Mouse (Mus musculus): ENCODE measurements around the gene Agl. TPM values are rescaled to one million over a fixed set of nuclear protein-coding genes. Genes with fewer than 3 reads are reported as not detected.

The Agl gene
- 0.34 and 1.0 TPM in 2 replicates for polyA plus RNA-seq (2012; ENCODE audit: insufficient read depth, low replicate concordance)

DNA sequence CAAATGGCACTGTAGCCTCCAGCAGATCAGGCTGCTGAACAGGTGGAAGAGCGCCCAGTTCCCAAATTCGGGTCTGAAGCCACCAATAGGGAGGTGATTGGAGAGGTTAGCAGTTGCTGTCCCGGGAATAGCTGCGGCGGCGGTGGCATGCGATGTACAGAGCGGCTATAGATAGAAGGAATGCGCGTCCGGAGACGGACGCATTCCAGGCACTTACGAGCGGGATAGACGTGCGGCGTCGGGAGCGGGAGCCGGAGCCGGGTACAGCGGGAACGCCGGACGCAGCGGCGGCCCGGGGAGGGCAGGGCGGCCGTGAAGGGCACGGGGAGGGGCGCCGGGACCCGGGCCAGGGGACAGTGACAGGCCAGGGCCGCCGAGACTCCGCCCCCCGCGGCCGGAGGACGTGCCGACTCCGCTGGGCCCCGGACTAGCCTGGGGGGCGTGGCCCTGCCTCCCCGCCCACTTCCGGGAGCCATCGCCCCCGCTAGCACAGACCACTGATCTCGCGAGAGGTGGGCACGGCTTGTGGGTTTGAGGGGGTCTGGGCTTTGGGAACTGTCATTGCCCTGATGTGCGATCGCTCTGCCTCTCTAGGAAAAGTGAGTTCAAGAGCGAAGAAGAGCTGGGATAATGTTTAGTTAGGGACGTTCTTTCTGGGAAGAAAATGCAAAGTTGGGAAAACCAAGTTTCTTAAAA lies at the start of gene Agl:
TSS of gene Agl (minus strand) at position 356 of the 696 bp plus-strand sequence.
- Histone ChIP-seq H3K4me3 (replicated peaks) (peak within 1 kb of the TSS; percentile 94), H3K36me3 (replicated peaks; ENCODE audit: low read length) (peaks cover 42% of the 10 kb centered on the region), H3K9me3 (no peaks in the 10 kb centered on the region), H3K27me3 (replicated peaks) (no peaks in the 10 kb centered on the region), H3K4me1 (peaks cover 63% of the 10 kb centered on the region)
- TF ChIP-seq FLI1 (IDR thresholded peaks at IDR 0.05; ENCODE audit: low read length) = no peak
- TF ChIP-seq GATA1 (IDR thresholded peaks at IDR 0.05; ENCODE audit: borderline replicate concordance, low read length) = no peak

DNA sequence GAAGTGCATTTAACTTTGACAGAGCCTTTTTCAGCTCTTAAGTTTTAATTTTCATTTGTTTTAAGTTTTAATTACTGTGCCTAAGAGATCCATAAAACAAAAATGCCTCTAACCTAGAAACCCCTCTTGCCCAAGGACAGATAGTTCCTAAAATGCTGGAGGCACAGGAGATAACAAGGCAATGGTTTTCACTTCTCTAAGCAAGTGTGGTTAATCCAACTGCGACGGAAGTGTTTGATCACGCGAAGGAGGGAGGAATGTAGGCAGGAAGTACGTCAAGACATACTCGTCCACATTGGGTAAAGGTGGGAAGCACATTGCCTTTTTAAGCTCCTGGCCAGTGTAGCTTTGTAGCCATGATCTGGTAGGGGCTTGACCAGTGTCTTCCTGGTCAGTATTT lies 49.6 kb upstream of the Agl start:
- Histone ChIP-seq H3K9me3 (no peaks in the 10 kb centered on the region), H3K4me3 (replicated peaks) (peak overlapping the region; percentile 39), H3K36me3 (replicated peaks; ENCODE audit: low read length) (no peaks in the 10 kb centered on the region), H3K27me3 (replicated peaks) (no peaks in the 10 kb centered on the region), H3K4me1 (peaks cover 41% of the 10 kb centered on the region)
- TF ChIP-seq FLI1 (IDR thresholded peaks at IDR 0.05; ENCODE audit: low read length) = no peak
- no peak for TF ChIP-seq GATA1 (IDR thresholded peaks at IDR 0.05; ENCODE audit: borderline replicate concordance, low read length)

DNA sequence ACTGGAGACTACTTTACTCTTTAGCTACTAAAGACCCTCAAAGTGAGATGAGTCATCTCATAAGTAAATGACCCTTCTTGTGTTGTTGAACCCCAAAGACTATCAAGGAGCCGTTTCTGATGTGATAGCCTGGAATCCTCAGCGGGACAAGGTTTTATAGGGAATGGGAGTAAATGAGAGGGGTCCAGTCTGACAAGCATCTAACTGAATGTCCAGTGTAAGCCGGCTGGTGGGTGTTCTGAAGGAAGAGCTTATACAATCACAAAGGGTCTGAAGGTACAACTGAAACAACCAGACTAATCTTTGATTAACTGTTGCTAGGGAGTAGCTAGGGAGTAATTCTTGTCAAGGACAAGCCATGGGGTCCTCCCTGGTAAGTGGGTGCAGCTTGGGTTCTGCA lies 44.5 kb upstream of the Agl start:
- Histone ChIP-seq H3K4me3 (replicated peaks) (no peak overlapping the region), H3K4me1 (peaks cover 26% of the 10 kb centered on the region)

DNA sequence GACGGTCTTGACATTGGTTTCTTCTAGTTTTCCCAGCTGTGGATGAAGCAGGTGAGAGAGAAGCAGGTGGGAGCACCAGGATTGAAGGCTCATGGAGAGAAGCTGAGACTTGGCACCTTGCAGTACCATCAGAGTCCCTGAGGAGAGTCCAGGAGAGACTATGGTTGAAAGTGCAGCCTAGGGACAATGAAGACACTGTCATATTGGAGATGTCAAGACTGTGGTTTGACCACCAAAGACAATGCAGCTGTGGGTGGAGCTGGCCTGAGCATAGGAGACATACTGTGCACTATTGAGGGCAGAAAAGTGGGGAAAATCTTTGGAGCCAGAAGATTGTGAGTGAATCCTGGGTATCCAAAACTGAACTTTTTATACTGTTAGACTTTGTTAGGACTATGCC lies 42.4 kb upstream of the Agl start:
- Histone ChIP-seq H3K4me1 (peaks cover 39% of the 10 kb centered on the region), H3K9me3 (peaks cover 4% of the 10 kb centered on the region), H3K36me3 (replicated peaks; ENCODE audit: low read length) (no peaks in the 10 kb centered on the region), H3K27me3 (replicated peaks) (no peaks in the 10 kb centered on the region), H3K4me3 (replicated peaks) (no peak overlapping the region)
- TF ChIP-seq FLI1 (IDR thresholded peaks at IDR 0.05; ENCODE audit: low read length) = no peak
- TF ChIP-seq GATA1 (IDR thresholded peaks at IDR 0.05; ENCODE audit: borderline replicate concordance, low read length) = no peak

More for the DNA sequence above, 44.5 kb upstream of the Agl start:
- no peaks in the 10 kb centered on the region for H3K27me3 ChIP-seq (replicated peaks)
- H3K9me3 ChIP-seq = peaks cover 4% of the 10 kb centered on the region
- H3K36me3 ChIP-seq (replicated peaks; ENCODE audit: low read length) = no peaks in the 10 kb centered on the region
- TF ChIP-seq GATA1 (IDR thresholded peaks at IDR 0.05; ENCODE audit: borderline replicate concordance, low read length) = no peak
- no peak for TF ChIP-seq FLI1 (IDR thresholded peaks at IDR 0.05; ENCODE audit: low read length)

DNA sequence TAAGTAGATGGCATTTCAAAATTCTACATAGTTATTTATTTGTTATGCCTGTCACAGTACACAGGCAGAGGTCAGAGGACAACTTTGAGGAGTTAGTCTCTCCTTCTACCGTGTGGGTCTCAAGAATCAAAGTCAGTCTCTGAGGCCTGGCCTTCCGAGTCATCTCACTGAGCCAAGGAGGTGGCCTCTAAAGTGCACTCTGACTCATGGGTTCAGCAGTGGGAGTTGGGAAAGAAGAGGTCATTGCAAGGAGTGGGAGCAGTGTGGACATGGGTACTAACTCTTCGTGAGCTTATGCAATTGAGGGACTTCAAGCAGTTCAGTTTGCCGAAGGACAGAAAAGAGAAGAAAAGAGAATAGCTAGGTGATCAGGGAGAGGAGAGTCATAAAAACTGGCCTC lies 41.0 kb upstream of the Agl start:
- TF ChIP-seq FLI1 (IDR thresholded peaks at IDR 0.05; ENCODE audit: low read length) (no peak), GATA1 (IDR thresholded peaks at IDR 0.05; ENCODE audit: borderline replicate concordance, low read length) (no peak)
- Histone ChIP-seq H3K4me3 (replicated peaks) (no peak overlapping the region), H3K27me3 (replicated peaks) (no peaks in the 10 kb centered on the region), H3K9me3 (peaks cover 4% of the 10 kb centered on the region), H3K36me3 (replicated peaks; ENCODE audit: low read length) (no peaks in the 10 kb centered on the region), H3K4me1 (peaks cover 42% of the 10 kb centered on the region)

DNA sequence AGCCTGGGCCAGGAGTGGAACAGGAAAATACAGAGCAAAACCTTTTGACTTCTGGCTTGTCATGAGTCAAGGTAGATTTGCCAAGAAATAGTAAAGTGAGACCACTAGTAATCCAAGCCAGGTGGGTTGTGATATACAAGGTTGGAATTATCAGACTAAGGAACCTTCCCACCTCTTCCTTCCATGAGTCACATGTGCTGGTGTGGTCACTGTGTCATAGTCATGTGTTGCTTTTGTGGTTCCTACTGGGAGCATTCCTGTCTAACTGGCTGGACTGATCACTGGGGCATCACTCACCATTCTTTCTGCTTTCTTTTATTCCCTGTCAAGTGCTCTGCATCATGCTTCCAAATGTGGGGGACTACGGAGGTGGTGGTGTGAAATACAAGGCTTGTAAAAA lies 40.1 kb upstream of the Agl start:
- Histone ChIP-seq H3K27me3 (replicated peaks) (no peaks in the 10 kb centered on the region), H3K9me3 (peaks cover 4% of the 10 kb centered on the region), H3K4me3 (replicated peaks) (no peak overlapping the region), H3K36me3 (replicated peaks; ENCODE audit: low read length) (no peaks in the 10 kb centered on the region), H3K4me1 (peaks cover 42% of the 10 kb centered on the region)
- TF ChIP-seq FLI1 (IDR thresholded peaks at IDR 0.05; ENCODE audit: low read length) (no peak), GATA1 (IDR thresholded peaks at IDR 0.05; ENCODE audit: borderline replicate concordance, low read length) (no peak)

DNA sequence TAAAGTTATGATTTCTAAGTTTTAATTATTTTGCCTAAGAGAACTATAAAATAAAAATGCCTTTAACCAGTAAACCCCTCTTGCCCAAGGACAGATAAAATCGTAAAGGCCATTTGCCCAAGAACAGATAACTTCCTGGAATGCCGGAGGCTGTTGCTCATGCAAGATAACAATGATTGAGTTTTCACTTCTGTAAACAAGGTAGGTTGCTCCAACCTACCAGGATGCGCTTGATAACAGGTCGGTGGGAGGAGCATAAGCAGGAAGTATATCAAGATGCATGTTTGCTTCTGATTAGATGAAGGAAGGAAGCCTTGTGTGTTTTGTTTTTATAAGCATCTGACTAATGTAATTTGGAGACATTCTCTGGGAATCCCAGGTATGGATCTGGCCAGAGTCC lies 38.1 kb upstream of the Agl start:
- no peak overlapping the region for H3K4me3 ChIP-seq (replicated peaks)
- no peaks in the 10 kb centered on the region for H3K27me3 ChIP-seq (replicated peaks)
- no peak for TF ChIP-seq FLI1 (IDR thresholded peaks at IDR 0.05; ENCODE audit: low read length)
- H3K9me3 ChIP-seq = no peaks in the 10 kb centered on the region
- peaks cover 42% of the 10 kb centered on the region for H3K4me1 ChIP-seq
- no peaks in the 10 kb centered on the region for H3K36me3 ChIP-seq (replicated peaks; ENCODE audit: low read length)

DNA sequence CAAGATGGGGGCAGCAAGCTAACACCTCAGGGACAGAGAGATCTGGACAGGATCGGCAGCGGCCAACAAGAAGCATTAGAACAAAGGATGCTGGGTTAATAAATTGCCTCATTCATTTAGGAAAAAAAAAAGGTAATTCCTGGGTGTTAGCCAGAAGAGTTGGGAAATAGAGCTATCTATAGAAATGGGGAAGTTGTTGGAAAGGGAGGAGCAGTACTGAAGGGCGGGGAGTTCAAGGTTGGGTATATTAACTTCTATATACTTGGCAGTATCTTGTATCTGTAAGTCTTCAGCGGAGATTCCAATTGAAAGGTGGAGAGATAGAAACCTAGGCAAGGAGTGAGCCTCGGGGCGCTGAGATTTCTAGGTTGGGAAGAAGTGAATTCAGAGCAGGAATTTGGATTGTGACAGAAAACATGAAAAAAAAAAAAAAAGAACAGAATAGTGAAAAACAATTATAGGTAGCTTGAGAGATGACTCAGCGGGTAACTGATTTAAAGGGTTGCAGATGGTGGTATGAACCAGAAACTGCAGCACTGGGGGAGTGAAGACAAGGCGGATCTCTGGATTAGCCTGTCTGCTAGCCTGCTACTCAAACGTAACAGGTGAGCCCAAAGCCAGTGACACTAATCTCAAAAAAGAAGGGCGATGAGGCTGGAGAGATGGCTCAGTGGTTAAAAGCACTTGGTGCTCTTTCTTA lies 37.1 kb upstream of the Agl start:
- H3K4me3 ChIP-seq (replicated peaks) = no peak overlapping the region
- peaks cover 37% of the 10 kb centered on the region for H3K4me1 ChIP-seq
- TF ChIP-seq FLI1 (IDR thresholded peaks at IDR 0.05; ENCODE audit: low read length) (no peak), GATA1 (IDR thresholded peaks at IDR 0.05; ENCODE audit: borderline replicate concordance, low read length) (no peak)
- no peaks in the 10 kb centered on the region for H3K36me3 ChIP-seq (replicated peaks; ENCODE audit: low read length)
- H3K27me3 ChIP-seq (replicated peaks) = no peaks in the 10 kb centered on the region
- H3K9me3 ChIP-seq = no peaks in the 10 kb centered on the region

DNA sequence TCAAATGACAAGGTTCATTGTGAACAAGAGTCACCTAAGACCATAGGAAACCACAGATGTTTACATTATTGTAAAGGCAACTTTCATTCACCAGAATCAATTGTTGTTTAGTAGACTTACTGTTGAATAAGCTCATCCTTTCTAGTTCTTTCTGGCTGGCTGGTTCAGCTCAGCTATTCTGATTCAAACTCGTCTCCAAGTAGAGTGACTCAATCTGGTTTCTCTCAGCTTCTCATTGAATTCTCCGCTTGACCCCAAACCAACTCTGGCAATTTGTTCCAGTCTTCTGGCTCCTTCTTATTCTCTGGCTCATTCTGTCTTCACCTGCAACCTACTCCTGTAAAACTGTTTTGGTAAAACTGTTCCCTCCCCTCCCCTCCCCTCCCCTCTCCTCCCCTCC lies 33.3 kb upstream of the Agl start:
- H3K4me3 ChIP-seq (replicated peaks) = no peak overlapping the region
- no peaks in the 10 kb centered on the region for H3K27me3 ChIP-seq (replicated peaks)
- TF ChIP-seq GATA1 (IDR thresholded peaks at IDR 0.05; ENCODE audit: borderline replicate concordance, low read length) = no peak
- no peak for TF ChIP-seq FLI1 (IDR thresholded peaks at IDR 0.05; ENCODE audit: low read length)
- H3K36me3 ChIP-seq (replicated peaks; ENCODE audit: low read length) = no peaks in the 10 kb centered on the region
- H3K9me3 ChIP-seq = no peaks in the 10 kb centered on the region
- H3K4me1 ChIP-seq = peaks cover 20% of the 10 kb centered on the region

DNA sequence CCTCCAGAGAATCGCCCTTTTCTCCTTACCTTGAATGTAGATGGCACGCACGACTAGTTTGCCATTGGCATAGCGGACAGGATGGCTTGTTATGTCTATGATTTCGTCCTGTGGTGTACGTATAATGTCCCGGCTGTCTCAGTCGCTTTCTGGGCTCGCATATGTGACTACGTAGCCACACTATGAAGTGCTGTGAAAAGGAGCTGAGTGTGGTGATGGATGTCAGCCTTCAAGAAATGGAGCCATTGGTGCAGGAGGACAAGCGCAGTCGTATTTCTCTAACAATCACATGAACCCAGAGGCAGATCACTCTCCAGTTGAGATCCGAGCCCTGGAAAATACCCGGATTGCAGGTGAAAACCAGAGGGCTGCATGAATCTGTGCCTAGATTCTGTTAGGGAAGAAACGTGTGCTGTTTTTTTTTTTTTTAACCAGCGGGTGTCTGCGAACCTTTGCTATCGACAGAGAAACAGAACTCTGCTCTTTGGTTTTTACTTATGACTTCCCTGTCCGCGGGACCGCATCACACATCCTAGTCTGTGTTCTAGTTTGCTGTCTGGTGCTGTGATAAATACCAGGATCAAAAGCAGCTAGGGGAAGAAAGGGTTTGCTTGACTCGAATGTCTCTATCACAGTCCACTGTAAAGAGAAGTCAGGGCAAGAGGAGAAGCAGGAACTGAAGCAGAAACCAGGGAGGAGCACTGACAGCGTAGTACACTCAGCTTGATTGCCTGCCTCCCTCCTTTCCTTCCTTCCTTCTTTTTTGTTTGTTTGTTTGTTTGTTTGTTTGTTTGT lies 28.9 kb upstream of the Agl start:
- TF ChIP-seq GATA1 (IDR thresholded peaks at IDR 0.05; ENCODE audit: borderline replicate concordance, low read length) = no peak
- TF ChIP-seq FLI1 (IDR thresholded peaks at IDR 0.05; ENCODE audit: low read length) = no peak
- Histone ChIP-seq H3K4me1 (peaks cover 28% of the 10 kb centered on the region), H3K36me3 (replicated peaks; ENCODE audit: low read length) (no peaks in the 10 kb centered on the region), H3K9me3 (no peaks in the 10 kb centered on the region), H3K4me3 (replicated peaks) (no peak overlapping the region), H3K27me3 (replicated peaks) (no peaks in the 10 kb centered on the region)

Data from megakaryocyte, embryonic 14.5 days (primary cell).